Mouse (Mus musculus): ENCODE measurements around the gene 4930519G04Rik. TPM values are rescaled to one million over a fixed set of nuclear protein-coding genes. Genes with fewer than 3 reads are reported as not detected.
A peak's percentile ranks its signal among the peaks of the same experiment; 100 is the strongest.
"Not testable (repeated sequence)": the region's sequence is repeated elsewhere in the genome, so short reads cannot be mapped to it uniquely, and the experiment has no call there.

Gene 4930519G04Rik
- polyA plus RNA-seq, 1 experiment from 2014 or later = not detected

- H3K4me3 ChIP-seq; H3K27ac ChIP-seq (replicated peaks); H3K9me3 ChIP-seq; H3K36me3 ChIP-seq; H3K9ac ChIP-seq; H3K4me1 ChIP-seq; H3K4me2 ChIP-seq; ATAC-seq (ENCODE audit: extremely low read depth, insufficient number of reproducible peaks, low FRiP score, low TSS enrichment): not testable (repeated sequence)
- peaks cover 29% of the 10 kb centered on the region for H3K27me3 ChIP-seq (replicated peaks)
- 68% methylated on average over 7 of the region's 7 CpGs for WGBS
Measured at GRCm38 (mm10) chr5:114882319-114882718, 28.9 kb downstream of the 4930519G04Rik start.

GRCm38 (mm10) chr5:114883022-114883421 lies 29.6 kb downstream of the 4930519G04Rik start:
- Histone ChIP-seq H3K4me1 (peaks cover 6% of the 10 kb centered on the region), H3K9me3 (no peaks in the 10 kb centered on the region), H3K27me3 (replicated peaks) (peaks cover 27% of the 10 kb centered on the region), H3K9ac (no peak overlapping the region), H3K4me2 (no peak overlapping the region), H3K4me3 (no peak overlapping the region), H3K27ac (replicated peaks) (no peak overlapping the region), H3K36me3 (no peaks in the 10 kb centered on the region)
- WGBS = 73% methylated on average over 11 of the region's 11 CpGs
- no peak for ATAC-seq (ENCODE audit: extremely low read depth, insufficient number of reproducible peaks, low FRiP score, low TSS enrichment)

DNA sequence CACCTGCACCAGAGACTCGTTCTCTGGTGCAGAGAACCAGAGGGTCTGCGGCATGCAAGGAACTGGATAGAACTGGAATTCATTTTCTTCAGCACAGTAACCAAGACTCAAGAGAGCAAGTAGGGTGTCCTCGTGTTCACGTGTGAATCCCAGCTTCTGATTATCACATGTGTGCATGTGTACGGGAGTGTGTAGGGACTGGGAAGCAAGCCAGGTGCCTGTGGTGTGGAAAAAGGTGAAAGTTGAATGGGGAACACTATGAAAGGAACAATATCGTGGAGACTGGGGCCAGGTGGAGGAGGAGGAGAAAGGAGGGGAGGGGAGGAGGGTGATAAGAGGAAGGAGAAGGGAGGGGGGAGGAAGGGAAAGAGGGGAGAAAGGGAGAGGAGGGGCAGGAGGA lies 33.3 kb downstream of the 4930519G04Rik start:
- Histone ChIP-seq H3K4me1 (no peaks in the 10 kb centered on the region), H3K4me2 (no peak overlapping the region), H3K4me3 (no peak overlapping the region), H3K27me3 (replicated peaks) (peaks cover 11% of the 10 kb centered on the region), H3K9me3 (no peaks in the 10 kb centered on the region), H3K36me3 (no peaks in the 10 kb centered on the region), H3K27ac (replicated peaks) (no peak overlapping the region), H3K9ac (no peak overlapping the region)
- WGBS = 68% methylated on average over 6 of the region's 6 CpGs
- no peak for ATAC-seq (ENCODE audit: extremely low read depth, insufficient number of reproducible peaks, low FRiP score, low TSS enrichment)

DNA sequence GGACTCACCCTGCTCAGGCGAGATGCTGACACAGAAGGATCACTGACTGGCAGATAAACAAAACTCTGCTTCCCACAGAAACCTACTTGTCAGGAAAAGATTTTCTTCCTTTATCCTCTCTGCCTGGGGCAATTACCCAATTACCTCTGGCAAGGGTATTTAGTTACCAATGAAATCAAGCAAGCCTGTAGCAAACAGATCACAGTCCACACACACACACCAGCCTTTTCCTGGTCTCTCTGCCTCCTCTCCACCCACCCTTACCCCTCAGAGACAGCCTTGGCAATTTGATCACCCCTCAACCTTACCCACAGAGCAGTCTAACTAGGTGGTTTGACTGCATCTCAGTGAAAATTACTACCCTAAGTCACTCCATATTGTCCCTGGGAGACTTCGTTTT lies 35.5 kb downstream of the 4930519G04Rik start:
- Histone ChIP-seq H3K9me3 (no peaks in the 10 kb centered on the region), H3K27ac (replicated peaks) (no peak overlapping the region), H3K4me1 (no peaks in the 10 kb centered on the region), H3K27me3 (replicated peaks) (0 out of 2 replicates have a peak, but pooled peaks cover 5% of the 10 kb centered on the region), H3K36me3 (no peaks in the 10 kb centered on the region), H3K4me3 (no peak overlapping the region), H3K4me2 (no peak overlapping the region), H3K9ac (no peak overlapping the region)
- ATAC-seq (ENCODE audit: extremely low read depth, insufficient number of reproducible peaks, low FRiP score, low TSS enrichment) = no peak
- 78% methylated on average over 2 of the region's 2 CpGs for WGBS

GRCm38 (mm10) chr5:114895542-114895941 lies 42.1 kb downstream of the 4930519G04Rik start:
- 79% methylated on average over 4 of the region's 4 CpGs for WGBS
- Histone ChIP-seq H3K4me1 (peaks cover 12% of the 10 kb centered on the region), H3K9me3 (no peaks in the 10 kb centered on the region), H3K9ac (no peak overlapping the region), H3K27ac (replicated peaks) (no peak overlapping the region), H3K4me3 (no peak overlapping the region), H3K36me3 (no peaks in the 10 kb centered on the region), H3K4me2 (no peak overlapping the region), H3K27me3 (replicated peaks) (peaks cover 8% of the 10 kb centered on the region; the same call in 1 of the 2 replicates)
- no peak for ATAC-seq (ENCODE audit: extremely low read depth, insufficient number of reproducible peaks, low FRiP score, low TSS enrichment)

GRCm38 (mm10) chr5:114896688-114897373 lies 43.4 kb downstream of the 4930519G04Rik start, which contains the start of gene Oasl2:
Gene Oasl2, plus strand, starts transcription at chr5:114896936.
- Histone ChIP-seq H3K9me3 (no peaks in the 10 kb centered on the region), H3K4me3 (peak within 1 kb of the TSS; percentile 42), H3K9ac (peak within 1 kb of the TSS; percentile 54), H3K36me3 (no peaks in the 10 kb centered on the region), H3K4me2 (peak within 1 kb of the TSS; percentile 64), H3K27me3 (replicated peaks) (peaks cover 8% of the 10 kb centered on the region; the same call in 1 of the 2 replicates), H3K4me1 (peaks cover 12% of the 10 kb centered on the region), H3K27ac (replicated peaks) (peak within 1 kb of the TSS; percentile 28)
- no peak for ATAC-seq (ENCODE audit: extremely low read depth, insufficient number of reproducible peaks, low FRiP score, low TSS enrichment)
- WGBS = 37% methylated on average over 13 of the region's 13 CpGs

DNA sequence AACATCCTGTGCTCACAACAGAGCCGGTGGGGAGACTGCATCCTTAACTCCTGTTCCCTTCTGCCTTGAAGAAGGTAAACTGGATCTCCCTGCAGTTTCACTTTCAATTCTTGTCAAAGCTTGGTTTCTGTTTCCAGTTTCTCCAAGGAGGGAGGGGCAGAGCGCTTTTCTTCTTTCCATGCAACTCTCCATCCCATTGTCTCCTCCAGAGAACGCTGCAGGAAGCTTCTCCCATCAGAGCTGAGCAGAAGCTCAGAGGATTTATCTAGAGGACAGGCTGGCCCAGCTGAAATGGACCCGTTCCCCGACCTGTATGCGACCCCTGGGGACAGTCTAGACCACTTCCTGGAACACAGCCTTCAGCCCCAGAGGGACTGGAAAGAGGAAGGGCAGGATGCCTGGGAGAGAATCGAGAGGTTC lies 43.9 kb downstream of the 4930519G04Rik start:
- no peak for ATAC-seq (ENCODE audit: extremely low read depth, insufficient number of reproducible peaks, low FRiP score, low TSS enrichment)
- H3K4me2 ChIP-seq = peak overlapping the region; percentile 64

GRCm38 (mm10) chr5:114898857-114899256 lies 45.4 kb downstream of the 4930519G04Rik start:
- H3K9me3 ChIP-seq = no peaks in the 10 kb centered on the region
- H3K27me3 ChIP-seq (replicated peaks) = peaks cover 8% of the 10 kb centered on the region; the same call in 1 of the 2 replicates
- WGBS = 66% methylated on average over 7 of the region's 7 CpGs
- no peak overlapping the region for H3K4me2 ChIP-seq
- peaks cover 12% of the 10 kb centered on the region for H3K4me1 ChIP-seq
- no peak overlapping the region for H3K4me3 ChIP-seq
- no peak overlapping the region for H3K27ac ChIP-seq (replicated peaks)
- no peak for ATAC-seq (ENCODE audit: extremely low read depth, insufficient number of reproducible peaks, low FRiP score, low TSS enrichment)
- H3K36me3 ChIP-seq = no peaks in the 10 kb centered on the region
- H3K9ac ChIP-seq = no peak overlapping the region

More for the DNA sequence above, 43.9 kb downstream of the 4930519G04Rik start:
- H3K4me3 ChIP-seq = peak overlapping the region; percentile 42
- H3K27ac ChIP-seq (replicated peaks) = peak overlapping the region; percentile 28
- peak overlapping the region; percentile 54 for H3K9ac ChIP-seq
- no peaks in the 10 kb centered on the region for H3K9me3 ChIP-seq
- H3K27me3 ChIP-seq (replicated peaks) = peaks cover 8% of the 10 kb centered on the region; the same call in 1 of the 2 replicates
- no peaks in the 10 kb centered on the region for H3K36me3 ChIP-seq
- 10% methylated on average over 7 of the region's 7 CpGs for WGBS
- H3K4me1 ChIP-seq = peaks cover 12% of the 10 kb centered on the region

GRCm38 (mm10) chr5:114902413-114902812 lies 48.9 kb downstream of the 4930519G04Rik start:
- ATAC-seq (ENCODE audit: extremely low read depth, insufficient number of reproducible peaks, low FRiP score, low TSS enrichment) = no peak
- Histone ChIP-seq H3K9me3 (peaks cover 21% of the 10 kb centered on the region), H3K9ac (no peak overlapping the region), H3K4me1 (peaks cover 3% of the 10 kb centered on the region), H3K36me3 (peaks cover 5% of the 10 kb centered on the region), H3K27me3 (replicated peaks) (peaks cover 8% of the 10 kb centered on the region; the same call in 1 of the 2 replicates), H3K27ac (replicated peaks) (no peak overlapping the region), H3K4me3 (no peak overlapping the region), H3K4me2 (no peak overlapping the region)
- 13% methylated on average over 1 of the region's 1 CpGs for WGBS

DNA sequence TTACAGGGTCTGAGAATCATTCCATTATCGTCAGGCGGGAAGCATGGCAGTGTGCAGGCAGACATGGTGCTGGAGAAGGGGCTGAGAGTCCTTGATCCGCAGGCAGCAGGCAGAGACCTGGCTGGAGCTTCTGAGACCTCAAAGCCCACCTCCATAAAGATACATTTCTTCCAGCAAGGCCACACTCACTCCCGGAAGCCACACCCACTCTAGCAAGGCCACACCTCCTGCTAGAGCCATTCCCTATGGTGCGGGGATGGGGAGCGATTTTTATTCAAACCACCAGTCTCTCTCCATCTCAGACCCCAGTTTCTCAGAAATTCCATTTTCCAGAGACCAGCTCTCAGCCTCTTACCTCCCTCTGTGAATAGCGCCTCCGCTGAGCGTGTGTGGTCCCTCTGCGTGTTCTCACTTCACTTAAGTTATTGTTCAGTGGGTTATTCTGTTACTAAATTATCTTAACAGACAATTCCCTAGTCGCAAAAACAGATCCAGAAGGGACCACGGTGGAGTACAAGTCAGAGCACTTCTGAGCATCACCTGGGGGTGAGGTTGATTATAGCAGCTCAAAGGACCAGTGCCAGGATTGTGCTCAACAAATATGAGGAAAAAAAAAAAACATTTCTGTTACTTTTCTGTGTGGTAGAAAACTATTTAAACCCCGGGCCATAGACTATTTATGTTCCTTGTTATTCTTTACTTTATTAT lies 55.3 kb downstream of the 4930519G04Rik start:
- Histone ChIP-seq H3K27ac (replicated peaks) (no peak overlapping the region), H3K36me3 (peaks cover 5% of the 10 kb centered on the region), H3K27me3 (replicated peaks) (no peaks in the 10 kb centered on the region), H3K4me2 (peak overlapping the region; percentile 4; the same call in 1 of the 2 replicates), H3K9ac (no peak overlapping the region), H3K4me1 (no peaks in the 10 kb centered on the region), H3K4me3 (no peak overlapping the region), H3K9me3 (peaks cover 21% of the 10 kb centered on the region)
- WGBS = 54% methylated on average over 13 of the region's 13 CpGs
- no peak for ATAC-seq (ENCODE audit: extremely low read depth, insufficient number of reproducible peaks, low FRiP score, low TSS enrichment)

DNA sequence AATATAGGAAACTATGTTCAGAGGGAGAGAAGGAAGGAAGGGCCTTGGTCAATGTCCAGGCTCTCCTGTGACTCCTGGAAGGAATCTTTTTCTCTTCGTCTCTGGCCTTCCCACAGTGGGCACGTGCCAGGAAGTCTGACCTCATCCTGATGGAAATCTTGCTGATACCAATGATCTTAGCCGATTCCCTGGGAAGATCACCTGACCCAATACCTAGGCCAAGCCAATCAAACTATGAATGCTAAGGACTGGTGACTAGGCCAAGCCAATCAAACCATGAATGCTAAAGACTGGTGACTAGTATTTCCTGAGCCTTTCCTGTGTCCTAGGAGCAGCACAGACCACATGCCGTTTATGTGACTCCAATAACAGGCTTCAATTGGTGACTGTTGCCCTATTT lies 60.2 kb downstream of the 4930519G04Rik start:
- no peak for ATAC-seq (ENCODE audit: extremely low read depth, insufficient number of reproducible peaks, low FRiP score, low TSS enrichment)
- Histone ChIP-seq H3K4me3 (no peak overlapping the region), H3K27me3 (replicated peaks) (no peaks in the 10 kb centered on the region), H3K4me1 (no peaks in the 10 kb centered on the region; the same call in 1 of the 2 replicates), H3K9ac (no peak overlapping the region), H3K9me3 (no peaks in the 10 kb centered on the region), H3K4me2 (no peak overlapping the region), H3K27ac (replicated peaks) (no peak overlapping the region), H3K36me3 (no peaks in the 10 kb centered on the region)
- WGBS = 65% methylated on average over 4 of the region's 4 CpGs
